Mouse (Mus musculus): ENCODE data around the gene Lgals3bp.

Gene Lgals3bp

DNA sequence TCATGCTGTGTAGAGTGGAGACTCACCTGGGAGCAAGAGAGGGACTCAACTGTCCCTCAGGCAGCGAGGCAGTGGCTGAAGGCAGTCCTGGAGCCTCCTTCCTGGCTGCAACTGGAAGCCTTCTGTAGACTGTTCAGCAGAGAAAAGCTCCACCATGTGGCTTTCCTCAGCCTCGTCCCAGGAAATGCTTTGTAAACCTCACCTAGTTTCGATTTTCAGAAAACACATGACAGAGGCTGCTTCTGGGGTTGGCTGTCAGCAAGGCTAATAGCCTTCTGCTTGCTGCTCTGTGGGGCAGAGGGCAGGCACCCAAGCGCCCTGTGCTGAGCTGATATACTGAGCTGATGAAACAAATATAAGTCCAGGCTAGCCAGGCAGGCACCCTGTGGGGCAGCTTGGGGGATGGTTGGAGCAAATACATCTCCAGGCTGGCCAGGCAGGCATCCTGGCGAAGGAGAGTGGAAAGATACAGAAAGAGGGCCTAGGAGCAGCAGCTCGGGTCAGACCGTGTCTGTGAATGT lies at the start of gene Lgals3bp:
Lgals3bp (minus strand) TSS at position 333 of the 521 bp plus-strand sequence.
- no peak for DNase-seq (ENCODE audit: low read depth in 1 of 2, low spot score in 2 of 2)

DNA sequence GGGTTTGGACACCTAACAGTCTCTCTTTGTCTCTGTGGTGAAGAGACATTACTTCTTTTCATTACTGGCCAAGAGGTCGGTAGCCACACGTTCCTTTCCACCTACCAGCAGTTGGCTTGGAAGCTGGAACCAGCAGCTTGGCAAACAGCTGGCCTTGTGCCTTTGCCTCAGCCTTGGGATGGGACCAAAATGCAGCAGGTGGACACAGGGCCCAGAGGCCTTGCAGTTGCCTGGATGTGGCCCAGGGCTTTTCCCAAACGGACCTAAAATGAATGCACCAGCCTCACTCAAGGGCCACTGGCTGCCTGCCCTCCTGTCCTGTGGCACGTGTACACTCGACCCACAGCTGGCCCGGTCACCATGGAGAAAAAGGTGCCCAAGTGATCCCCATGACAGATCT lies 49.3 kb upstream of the Lgals3bp start:
- no peak for DNase-seq (ENCODE audit: low read depth in 1 of 2, low spot score in 2 of 2)

DNA sequence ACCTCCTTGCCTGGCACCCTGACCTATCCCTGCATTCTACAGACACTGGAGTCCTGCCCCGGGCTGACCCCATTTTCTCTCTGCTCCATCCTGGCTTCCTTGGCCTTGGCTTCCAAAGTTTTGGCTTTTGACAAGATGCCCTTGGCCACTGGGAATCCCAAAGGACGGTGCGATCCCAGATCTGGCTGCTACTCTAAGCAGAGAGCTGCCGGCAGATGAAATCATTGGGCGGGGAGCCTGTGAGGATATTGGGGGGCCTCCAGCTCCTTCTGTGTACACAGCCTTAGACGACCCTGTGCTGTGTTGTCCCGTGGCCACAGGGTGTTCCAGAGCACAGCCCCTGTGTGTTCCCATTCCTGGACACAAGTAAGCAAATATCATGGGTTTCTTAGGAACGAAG lies 46.5 kb upstream of the Lgals3bp start:
- no peak for DNase-seq (ENCODE audit: low read depth in 1 of 2, low spot score in 2 of 2)

DNA sequence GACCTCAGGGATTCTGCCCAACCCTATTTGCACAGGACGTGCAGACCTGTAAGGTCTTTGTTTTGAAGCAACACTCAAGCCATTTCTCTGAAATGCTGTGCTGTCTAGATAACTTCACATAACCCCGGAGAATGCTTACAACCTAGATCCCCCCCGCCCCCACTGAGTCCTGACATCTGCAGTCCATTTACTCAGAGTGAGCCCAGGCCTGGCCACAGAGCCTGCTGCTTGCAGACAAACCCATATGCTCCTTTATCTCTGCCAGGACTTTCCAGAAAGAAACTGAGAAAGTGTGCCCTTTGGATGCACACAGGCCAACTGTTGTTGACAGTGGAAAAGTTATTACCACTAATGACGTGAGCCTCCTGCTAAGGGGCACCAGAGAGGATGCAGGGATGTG lies 45.5 kb upstream of the Lgals3bp start:
- DNase-seq (ENCODE audit: low read depth in 1 of 2, low spot score in 2 of 2): no peak

DNA sequence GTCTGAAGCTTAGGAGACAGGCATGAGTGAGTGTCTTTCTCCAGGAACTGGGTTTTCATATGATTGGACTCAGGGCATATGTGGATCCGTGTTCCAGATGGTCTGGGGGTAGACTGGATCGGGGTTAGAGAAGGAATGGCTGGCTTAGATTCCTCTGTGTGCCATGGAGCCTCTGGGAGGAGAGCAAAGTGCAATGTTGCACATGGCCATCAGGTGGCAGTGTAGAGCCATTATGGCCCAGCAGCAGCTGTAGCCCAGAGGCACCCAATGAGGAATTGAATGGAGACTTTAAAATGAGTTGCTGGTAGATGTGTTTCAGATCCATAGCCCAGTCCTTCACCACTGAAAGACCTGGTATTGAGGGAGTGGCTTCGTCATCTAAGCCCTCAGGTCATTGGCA lies 44.0 kb upstream of the Lgals3bp start:
- DNase-seq (ENCODE audit: low read depth in 1 of 2, low spot score in 2 of 2): peak in 1 of 2 experiments; percentile 48

DNA sequence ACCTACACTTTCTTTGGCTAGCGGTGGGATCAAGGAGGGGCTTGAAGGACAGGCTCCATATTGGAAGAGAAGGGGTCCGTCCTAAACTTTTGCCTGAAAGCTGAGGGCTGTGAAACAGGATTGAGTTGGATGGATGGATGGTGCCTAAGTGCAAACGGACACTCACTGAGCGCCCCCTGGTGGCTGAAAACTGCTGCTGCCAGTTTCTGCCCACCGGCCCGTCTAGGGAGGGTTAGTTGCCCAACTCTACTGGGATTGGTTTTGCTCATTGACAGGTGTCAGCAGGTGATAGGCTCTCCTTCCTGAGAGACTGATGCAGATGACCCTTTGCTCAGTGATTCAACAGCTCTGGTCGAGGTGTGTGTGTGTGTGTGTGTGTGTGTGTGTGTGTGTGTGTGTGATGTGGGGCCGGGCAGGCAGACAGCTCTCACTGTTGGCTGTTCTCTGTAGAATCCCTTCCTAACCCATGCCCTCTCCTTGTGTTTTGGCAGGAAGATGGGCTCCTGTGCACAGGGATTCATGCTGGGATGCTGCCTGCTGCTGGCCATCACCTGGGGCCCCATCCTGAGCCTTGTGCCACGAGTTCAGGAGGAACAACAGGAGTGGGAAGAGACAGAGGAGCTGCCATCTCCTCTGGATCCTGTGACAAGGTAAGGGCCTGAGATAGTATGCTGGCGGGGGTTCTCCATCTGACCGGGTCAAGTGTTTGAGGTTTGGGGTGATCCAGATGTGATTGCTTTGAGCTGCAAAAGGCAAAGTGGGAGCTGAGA lies 41.5 kb upstream of the Lgals3bp start:
- peak in 1 of 2 experiments; percentile 45 for DNase-seq (ENCODE audit: low read depth in 1 of 2, low spot score in 2 of 2)

DNA sequence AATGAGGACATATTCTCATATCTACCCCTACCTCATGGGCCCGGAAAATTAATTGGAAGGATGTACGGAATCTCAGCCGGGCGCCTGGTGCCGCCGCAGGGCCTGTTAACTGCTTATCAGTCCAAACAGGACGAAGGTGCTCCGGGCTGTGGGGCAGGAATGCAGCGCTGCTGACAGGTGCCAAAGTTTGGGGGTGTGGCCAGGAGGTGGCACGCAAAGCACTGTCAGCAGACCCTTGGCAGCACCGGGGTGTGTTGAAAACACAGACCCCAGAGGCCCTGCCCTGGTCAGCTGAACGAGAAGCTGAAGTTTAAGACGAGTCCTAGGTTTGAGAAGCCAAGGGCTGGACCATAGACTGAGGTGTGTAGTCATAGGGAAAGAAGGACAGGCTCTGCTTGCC lies 40.8 kb upstream of the Lgals3bp start:
- no peak for DNase-seq (ENCODE audit: low read depth in 1 of 2, low spot score in 2 of 2)

DNA sequence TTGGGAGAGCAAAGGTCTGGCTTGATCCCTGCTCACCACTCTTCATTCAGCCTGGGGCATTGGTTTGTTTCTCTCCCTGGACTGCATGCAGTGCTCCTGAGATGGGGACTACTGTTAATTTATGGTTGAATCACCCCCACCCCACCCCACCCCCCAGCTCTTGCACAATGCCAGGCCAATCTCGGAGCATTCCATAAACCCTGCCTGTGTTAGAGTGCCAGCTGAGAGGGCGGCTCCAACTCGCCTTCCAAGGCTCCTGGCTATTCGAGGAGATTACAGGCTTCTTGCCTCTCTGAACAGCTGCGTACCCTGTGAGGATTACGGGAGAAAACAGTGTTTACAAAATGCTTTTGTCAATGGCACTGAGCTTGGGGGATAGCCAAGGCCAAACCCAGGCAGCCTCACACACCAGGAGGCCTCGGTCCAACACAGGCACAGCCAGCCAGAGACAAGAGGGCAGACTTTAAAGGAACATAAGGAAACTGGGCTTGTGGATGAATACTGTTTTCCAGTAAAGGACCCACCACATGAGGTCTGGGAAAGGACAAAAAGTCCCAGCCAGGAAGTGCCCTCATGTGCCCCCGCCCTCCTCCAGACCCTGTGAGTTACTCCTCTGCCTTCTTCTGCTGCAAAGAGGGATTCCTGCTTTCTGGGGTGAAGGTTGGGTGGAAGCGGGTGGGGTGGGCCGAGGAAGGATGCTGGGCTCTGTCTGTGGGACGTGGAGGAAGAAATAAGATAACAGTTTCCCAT lies 36.9 kb upstream of the Lgals3bp start:
- no peak for DNase-seq (ENCODE audit: low read depth in 1 of 2, low spot score in 2 of 2)

DNA sequence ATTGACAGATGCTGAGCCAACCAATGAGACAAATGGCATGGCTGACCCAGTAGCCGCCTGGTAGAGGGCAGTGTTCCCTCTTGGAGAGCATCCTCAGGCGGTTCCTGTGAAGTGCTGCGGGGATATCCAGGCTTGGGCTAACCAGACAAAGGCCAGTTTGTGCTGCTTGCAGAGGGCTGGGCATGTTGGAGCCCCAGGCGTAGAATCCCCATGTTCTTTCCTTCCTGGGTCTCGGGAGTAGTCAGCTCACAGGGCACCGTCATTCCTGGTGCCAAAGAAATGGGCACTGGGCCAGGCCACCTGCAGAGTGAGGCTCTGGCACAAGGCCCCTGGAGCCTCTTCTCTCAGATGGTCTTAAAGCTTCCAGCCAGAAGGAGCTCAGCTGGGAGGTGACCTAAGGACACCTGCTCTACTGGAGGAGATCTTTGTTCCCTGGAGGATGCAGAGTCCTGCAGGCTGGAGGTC lies 34.6 kb upstream of the Lgals3bp start:
- DNase-seq (ENCODE audit: low read depth in 1 of 2, low spot score in 2 of 2): no peak

DNA sequence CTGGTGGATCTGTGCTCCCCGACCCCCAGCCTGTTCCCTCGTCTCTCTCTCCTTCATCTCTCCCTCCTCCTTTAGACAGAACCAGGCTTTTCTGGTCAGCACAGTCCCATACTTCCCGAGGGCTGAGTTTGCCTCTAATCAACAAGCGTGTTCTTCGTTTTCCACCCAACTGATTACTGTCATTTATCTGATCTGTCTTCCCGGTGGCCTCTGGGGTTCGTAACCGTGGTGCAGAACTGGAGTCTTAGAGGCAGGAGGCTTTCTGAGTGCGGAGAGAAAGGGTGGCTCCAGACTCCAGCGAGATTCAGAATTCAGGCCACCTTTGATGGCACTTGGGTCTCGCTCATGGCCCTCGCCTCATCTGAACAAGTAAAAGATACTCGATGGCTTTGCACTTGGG lies 32.2 kb upstream of the Lgals3bp start:
- DNase-seq (ENCODE audit: low read depth in 1 of 2, low spot score in 2 of 2): no peak

DNA sequence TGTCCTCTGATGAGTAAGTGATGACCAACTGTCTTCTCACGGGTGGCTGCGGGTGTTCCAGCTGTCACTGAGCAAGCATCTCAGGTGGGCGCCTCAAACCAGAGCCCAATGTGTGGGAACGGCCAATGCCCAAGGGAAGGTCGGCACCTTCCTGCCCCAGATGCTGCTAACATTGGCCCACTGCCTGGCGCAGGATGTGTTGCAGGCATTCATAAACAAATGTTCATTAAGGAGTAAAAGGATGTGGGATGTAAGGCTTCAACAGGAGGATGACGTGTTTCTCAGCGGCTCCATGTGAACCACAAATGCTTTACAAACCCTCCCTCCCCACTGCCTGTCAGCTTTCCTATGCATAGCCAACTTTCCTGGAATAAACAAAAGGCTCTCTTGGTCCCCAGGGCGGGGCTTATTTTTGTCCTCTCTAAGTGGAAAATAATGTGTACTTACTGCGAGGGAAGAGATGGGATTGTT lies 31.5 kb upstream of the Lgals3bp start:
- DNase-seq (ENCODE audit: low read depth in 1 of 2, low spot score in 2 of 2): no peak

DNA sequence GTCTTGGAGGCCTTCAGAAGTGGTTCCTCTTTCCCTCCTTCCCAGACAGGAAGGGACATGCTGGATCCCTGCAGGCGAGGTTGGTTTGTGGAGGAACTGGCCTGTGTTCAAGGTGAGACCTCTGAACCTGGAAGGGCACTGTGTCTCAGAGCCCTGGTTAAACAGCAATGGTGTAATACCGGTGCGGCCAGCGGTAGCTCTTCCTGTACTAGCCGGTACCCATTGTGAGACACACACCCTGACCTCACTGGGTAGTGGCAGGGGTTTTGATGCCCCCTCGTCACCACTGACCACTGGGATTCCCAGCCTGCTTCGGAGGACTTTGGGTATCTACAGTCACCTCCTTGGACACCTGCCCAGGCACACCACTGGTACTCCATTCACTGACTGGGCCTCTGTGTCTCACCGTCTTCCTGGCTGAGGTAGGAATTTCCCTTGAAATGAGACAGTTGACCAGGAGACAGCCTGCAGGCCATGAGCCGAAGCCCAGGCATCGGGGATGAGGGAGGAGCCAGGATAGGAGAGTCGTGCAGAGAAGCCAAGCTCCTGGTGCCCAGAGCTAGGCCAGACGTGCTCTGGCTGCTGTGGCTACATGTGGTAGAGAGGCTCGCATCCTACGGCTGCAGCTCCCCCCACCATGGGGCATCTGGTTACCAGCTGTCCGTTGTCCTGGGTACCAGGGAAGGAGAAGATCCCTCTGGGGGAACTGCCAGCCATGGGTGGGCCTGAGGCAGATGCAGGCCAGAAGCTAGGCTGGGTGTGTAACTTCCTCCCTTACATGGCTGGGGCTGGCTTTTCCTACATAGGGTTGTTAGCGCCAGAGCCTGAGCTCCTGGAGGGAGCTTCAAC lies 29.4 kb upstream of the Lgals3bp start:
- no peak for DNase-seq (ENCODE audit: low read depth in 1 of 2, low spot score in 2 of 2)

DNA sequence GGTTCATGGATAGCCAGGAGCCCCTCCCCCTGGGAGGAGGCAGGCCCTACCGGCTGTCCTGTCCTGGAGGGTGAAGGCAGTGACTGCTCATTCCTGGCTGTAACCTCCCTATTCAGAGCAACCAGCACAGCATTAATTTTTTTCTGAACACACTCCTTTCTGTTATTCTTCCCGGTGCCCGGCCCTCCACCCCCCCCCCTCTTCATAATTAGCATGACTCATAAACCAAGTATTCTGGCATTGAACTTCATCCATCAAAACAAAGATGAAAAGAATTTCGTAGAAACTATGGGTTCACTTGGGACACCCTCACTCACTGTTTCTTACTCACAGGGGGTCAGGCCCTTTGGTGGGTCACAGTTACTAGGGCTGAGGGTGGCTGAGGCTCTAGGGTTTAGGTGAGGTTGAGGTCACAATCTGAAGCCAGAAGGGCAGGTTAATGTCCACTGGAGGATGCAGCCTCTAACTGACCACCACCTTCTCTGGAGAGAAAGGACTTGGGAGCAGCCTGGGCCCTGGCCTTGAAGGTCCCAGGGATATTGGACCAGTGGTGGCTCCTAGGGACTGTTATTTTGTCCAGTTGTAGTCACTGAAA lies 28.5 kb upstream of the Lgals3bp start:
- no peak for DNase-seq (ENCODE audit: low read depth in 1 of 2, low spot score in 2 of 2)

DNA sequence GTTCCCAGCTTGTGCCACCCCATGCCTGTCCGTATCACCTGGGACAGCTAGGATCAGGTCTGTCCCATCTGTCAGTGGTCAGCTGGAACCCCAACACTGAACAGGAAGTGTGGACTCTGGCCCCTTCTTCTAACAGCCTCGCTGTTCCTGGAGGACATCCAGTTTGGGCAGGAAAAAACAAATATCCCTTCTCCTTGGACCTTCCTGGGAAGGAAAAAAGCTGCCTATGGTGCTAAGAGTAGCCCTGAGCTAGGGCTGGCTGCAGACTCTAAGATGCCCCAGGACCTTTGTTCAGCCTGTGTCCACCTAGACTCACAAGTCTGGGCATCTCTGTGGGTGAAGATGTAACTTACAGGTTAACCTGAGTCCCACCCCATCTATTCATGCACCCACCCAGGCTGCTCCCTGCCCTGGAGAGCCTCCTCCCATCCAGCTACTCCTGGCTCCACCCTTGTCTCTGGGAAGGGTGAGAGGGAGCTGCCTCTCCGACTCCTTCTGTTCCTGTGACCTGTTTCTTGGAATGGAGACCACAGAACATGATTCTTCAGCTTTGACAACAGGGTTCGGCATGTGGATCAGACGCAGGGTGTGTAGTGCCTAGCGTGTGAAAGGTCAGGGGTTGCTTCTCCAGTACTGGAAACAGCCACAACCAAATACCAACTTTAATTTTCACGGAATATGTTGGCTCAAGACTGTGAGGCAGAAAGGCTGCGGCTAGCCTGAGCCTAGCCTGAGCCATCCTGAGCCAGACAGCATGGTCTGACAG lies 27.2 kb upstream of the Lgals3bp start:
- DNase-seq (ENCODE audit: low read depth in 1 of 2, low spot score in 2 of 2): no peak

DNA sequence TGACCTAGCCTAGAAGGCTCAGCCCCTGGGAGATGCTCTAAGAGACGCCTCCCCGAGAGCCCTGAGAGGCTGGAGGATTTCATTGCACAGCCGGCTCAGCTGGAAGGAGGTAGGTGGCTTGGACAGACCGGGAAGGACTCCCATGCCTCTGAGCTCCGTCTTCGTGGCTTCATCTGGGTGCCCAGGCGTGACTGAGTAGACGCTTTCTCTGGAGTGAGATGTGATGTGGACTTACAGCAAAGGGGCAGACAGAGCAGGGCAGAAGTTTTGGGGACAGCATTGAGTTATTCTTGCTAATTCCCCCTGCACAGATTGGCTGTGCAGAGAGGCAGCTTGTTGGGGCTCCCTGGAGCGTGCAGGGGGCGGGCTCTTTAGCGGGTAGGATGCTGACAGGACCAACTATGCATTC lies 26.6 kb upstream of the Lgals3bp start:
- DNase-seq (ENCODE audit: low read depth in 1 of 2, low spot score in 2 of 2): no peak

DNA sequence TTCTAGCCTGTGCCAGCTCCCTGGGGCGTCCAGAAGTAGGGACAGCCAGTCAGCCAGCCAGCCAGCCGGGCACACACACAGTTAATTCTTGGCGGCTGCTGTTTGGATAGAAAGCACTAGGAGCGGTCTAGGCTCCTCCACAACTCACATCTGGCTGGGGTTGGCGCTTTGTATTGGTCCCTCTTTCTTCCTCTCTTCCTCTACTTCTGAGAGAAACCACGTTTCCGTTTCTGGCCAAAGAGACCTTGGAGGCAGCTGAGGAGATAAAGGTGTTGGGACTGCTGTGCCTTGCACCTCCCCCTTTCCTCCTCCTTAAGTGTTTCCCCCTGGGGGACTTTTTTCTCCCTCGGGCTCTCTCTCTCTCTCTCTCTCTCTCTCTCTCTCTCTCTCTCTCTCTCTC lies 26.1 kb upstream of the Lgals3bp start, which contains the start of gene C1qtnf1:
C1qtnf1 (plus strand) TSS at position 218 of the 400 bp plus-strand sequence.
- DNase-seq (ENCODE audit: low read depth in 1 of 2, low spot score in 2 of 2): no peak

DNA sequence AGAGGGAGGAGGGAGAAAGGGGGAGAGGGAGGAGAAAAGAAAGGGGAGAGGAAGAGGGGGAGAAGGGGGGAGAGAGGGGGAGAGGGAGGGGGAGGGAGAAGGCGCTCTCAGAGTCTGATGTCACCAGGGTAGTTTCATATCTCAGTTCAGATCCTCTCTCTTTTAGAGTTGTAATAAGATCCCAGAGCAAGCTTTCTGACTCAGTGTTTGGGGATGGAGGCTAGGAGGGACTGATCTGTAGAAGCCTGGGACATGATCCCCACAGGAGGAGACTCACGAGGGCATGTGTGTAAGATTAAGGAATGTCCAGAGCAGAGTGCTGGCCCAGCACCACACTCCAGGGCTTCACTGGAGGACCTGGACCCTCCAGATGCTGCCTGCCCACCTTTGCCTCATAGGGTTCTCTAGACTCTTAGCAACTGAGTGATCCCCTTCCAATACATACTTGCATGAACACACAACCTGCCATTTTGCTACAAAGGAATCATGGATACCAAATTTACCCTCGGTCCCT lies 25.4 kb upstream of the Lgals3bp start:
- no peak for DNase-seq (ENCODE audit: low read depth in 1 of 2, low spot score in 2 of 2)

DNA sequence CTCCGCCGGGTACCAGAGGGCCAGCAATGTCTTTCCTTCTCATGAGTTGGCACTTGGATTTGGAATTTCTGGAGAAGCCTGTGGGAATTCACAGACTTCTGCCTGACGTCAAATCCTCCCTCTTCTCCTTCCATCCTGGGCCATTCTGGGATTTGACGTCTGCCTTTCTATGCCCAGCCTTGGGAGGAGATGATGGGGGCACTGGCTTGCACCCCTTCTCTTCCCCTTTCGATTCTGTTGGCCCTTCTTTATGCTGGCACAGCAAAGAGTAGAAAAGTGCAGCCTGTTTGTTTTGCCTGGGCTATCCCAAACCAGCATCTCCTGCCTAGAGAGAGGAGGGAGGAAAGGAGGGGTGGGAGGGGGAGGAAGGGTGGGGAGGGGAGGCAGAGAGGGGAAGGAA lies 24.9 kb upstream of the Lgals3bp start:
- DNase-seq (ENCODE audit: low read depth in 1 of 2, low spot score in 2 of 2): no peak

DNA sequence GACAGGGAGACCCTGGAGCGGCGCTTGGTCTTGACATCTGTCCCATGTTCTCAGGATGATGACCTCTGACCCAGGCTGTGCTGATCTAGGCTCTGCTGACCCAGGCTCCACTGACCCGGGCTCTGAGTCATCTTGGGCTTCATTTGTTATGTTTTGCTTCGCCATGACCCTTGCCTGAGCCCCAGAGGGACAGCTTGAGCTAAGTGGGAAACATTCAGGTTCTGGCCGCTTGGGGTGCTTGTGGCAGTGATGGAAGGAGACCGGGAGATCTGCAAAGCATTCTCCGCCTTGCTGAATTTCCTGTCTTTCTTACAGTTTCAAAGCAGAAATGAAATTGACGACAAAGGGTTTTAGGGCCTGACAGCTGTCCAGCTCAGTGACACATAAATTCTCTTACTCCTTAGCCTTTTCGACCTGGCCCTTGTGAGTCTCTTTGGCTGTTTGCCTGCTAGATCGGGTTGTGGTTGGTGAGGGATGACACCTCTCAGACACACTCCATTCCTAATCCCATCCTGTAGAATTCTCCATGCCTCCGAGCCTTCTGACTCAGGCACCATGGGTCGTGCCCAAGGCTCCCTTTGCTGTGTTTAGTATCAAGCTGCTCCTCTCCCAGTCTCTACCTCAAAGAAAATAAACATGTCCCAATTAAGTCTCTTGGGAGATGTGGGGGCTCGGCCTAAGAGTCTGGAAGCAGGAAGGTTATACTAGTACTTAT lies 22.9 kb upstream of the Lgals3bp start:
- no peak for DNase-seq (ENCODE audit: low read depth in 1 of 2, low spot score in 2 of 2)
